Mouse (Mus musculus): ENCODE measurements around the gene Slc22a3. TPM values are rescaled to one million over a fixed set of nuclear protein-coding genes. Genes with fewer than 3 reads are reported as not detected.

The Slc22a3 gene
- polyA plus RNA-seq, 1 experiment: not detected

- TF ChIP-seq GATA1 (IDR thresholded peaks at IDR 0.05; ENCODE audit: low read length): no peak
- TF ChIP-seq TAL1 (IDR thresholded peaks at IDR 0.05; ENCODE audit: low read length): no peak
- Histone ChIP-seq H3K9me3 (ENCODE audit: control insufficient read depth, low read length) (no peaks in the 10 kb centered on the region), H3K4me3 (replicated peaks) (no peak overlapping the region), H3K4me1 (ENCODE audit: control insufficient read depth) (no peaks in the 10 kb centered on the region), H3K27me3 (ENCODE audit: control insufficient read depth) (no peaks in the 10 kb centered on the region), H3K36me3 (ENCODE audit: control insufficient read depth) (no peaks in the 10 kb centered on the region)
These were observed 53.8 kb downstream of the Slc22a3 start for GRCm38 (mm10) chr17:12453691-12454090.

- TF ChIP-seq GATA1 (IDR thresholded peaks at IDR 0.05; ENCODE audit: low read length) (no peak), TAL1 (IDR thresholded peaks at IDR 0.05; ENCODE audit: low read length) (no peak)
- Histone ChIP-seq H3K27me3 (ENCODE audit: control insufficient read depth) (no peaks in the 10 kb centered on the region), H3K36me3 (ENCODE audit: control insufficient read depth) (no peaks in the 10 kb centered on the region), H3K4me1 (ENCODE audit: control insufficient read depth) (no peaks in the 10 kb centered on the region), H3K4me3 (replicated peaks) (no peak overlapping the region), H3K9me3 (ENCODE audit: control insufficient read depth, low read length) (no peaks in the 10 kb centered on the region)
These were observed 54.5 kb downstream of the Slc22a3 start for GRCm38 (mm10) chr17:12452862-12453531.

- no peaks in the 10 kb centered on the region for H3K9me3 ChIP-seq (ENCODE audit: control insufficient read depth, low read length)
- no peaks in the 10 kb centered on the region for H3K4me1 ChIP-seq (ENCODE audit: control insufficient read depth)
- H3K27me3 ChIP-seq (ENCODE audit: control insufficient read depth): no peaks in the 10 kb centered on the region
- no peaks in the 10 kb centered on the region for H3K36me3 ChIP-seq (ENCODE audit: control insufficient read depth)
- TF ChIP-seq GATA1 (IDR thresholded peaks at IDR 0.05; ENCODE audit: low read length): no peak
- TF ChIP-seq TAL1 (IDR thresholded peaks at IDR 0.05; ENCODE audit: low read length): no peak
- no peak overlapping the region for H3K4me3 ChIP-seq (replicated peaks)
These were observed 56.3 kb downstream of the Slc22a3 start for GRCm38 (mm10) chr17:12451234-12451633.

- Histone ChIP-seq H3K27me3 (ENCODE audit: control insufficient read depth) (no peaks in the 10 kb centered on the region), H3K36me3 (ENCODE audit: control insufficient read depth) (no peaks in the 10 kb centered on the region), H3K4me1 (ENCODE audit: control insufficient read depth) (no peaks in the 10 kb centered on the region), H3K4me3 (replicated peaks) (no peak overlapping the region), H3K9me3 (ENCODE audit: control insufficient read depth, low read length) (peaks cover 3% of the 10 kb centered on the region)
- TF ChIP-seq TAL1 (IDR thresholded peaks at IDR 0.05; ENCODE audit: low read length): no peak
- TF ChIP-seq GATA1 (IDR thresholded peaks at IDR 0.05; ENCODE audit: low read length): no peak
These were observed 62.9 kb downstream of the Slc22a3 start for GRCm38 (mm10) chr17:12444561-12444960.

- Histone ChIP-seq H3K9me3 (ENCODE audit: control insufficient read depth, low read length) (peaks cover 3% of the 10 kb centered on the region), H3K4me3 (replicated peaks) (no peak overlapping the region), H3K27me3 (ENCODE audit: control insufficient read depth) (no peaks in the 10 kb centered on the region), H3K36me3 (ENCODE audit: control insufficient read depth) (no peaks in the 10 kb centered on the region), H3K4me1 (ENCODE audit: control insufficient read depth) (no peaks in the 10 kb centered on the region)
- TF ChIP-seq TAL1 (IDR thresholded peaks at IDR 0.05; ENCODE audit: low read length) (no peak), GATA1 (IDR thresholded peaks at IDR 0.05; ENCODE audit: low read length) (no peak)
These were observed 69.7 kb downstream of the Slc22a3 start for GRCm38 (mm10) chr17:12437771-12438170.

- Histone ChIP-seq H3K27me3 (ENCODE audit: control insufficient read depth) (no peaks in the 10 kb centered on the region), H3K36me3 (ENCODE audit: control insufficient read depth) (no peaks in the 10 kb centered on the region), H3K4me3 (replicated peaks) (no peak overlapping the region), H3K9me3 (ENCODE audit: control insufficient read depth, low read length) (no peaks in the 10 kb centered on the region), H3K4me1 (ENCODE audit: control insufficient read depth) (peaks cover 4% of the 10 kb centered on the region)
- TF ChIP-seq TAL1 (IDR thresholded peaks at IDR 0.05; ENCODE audit: low read length) (no peak), GATA1 (IDR thresholded peaks at IDR 0.05; ENCODE audit: low read length) (no peak)
These were observed 75.8 kb downstream of the Slc22a3 start for GRCm38 (mm10) chr17:12431707-12432106.

- peaks cover 4% of the 10 kb centered on the region for H3K4me1 ChIP-seq (ENCODE audit: control insufficient read depth)
- no peak overlapping the region for H3K4me3 ChIP-seq (replicated peaks)
- no peaks in the 10 kb centered on the region for H3K27me3 ChIP-seq (ENCODE audit: control insufficient read depth)
- TF ChIP-seq TAL1 (IDR thresholded peaks at IDR 0.05; ENCODE audit: low read length) (no peak), GATA1 (IDR thresholded peaks at IDR 0.05; ENCODE audit: low read length) (no peak)
- H3K36me3 ChIP-seq (ENCODE audit: control insufficient read depth): no peaks in the 10 kb centered on the region
- H3K9me3 ChIP-seq (ENCODE audit: control insufficient read depth, low read length): no peaks in the 10 kb centered on the region
These were observed 79.1 kb downstream of the Slc22a3 start for GRCm38 (mm10) chr17:12428369-12428768.

GRCm38 (mm10) chr17:12427156-12427555 lies 80.3 kb downstream of the Slc22a3 start:
- Histone ChIP-seq H3K4me3 (replicated peaks) (no peak overlapping the region), H3K27me3 (ENCODE audit: control insufficient read depth) (no peaks in the 10 kb centered on the region), H3K36me3 (ENCODE audit: control insufficient read depth) (no peaks in the 10 kb centered on the region), H3K9me3 (ENCODE audit: control insufficient read depth, low read length) (no peaks in the 10 kb centered on the region), H3K4me1 (ENCODE audit: control insufficient read depth) (peaks cover 4% of the 10 kb centered on the region)
- no peak for TF ChIP-seq GATA1 (IDR thresholded peaks at IDR 0.05; ENCODE audit: low read length)
- no peak for TF ChIP-seq TAL1 (IDR thresholded peaks at IDR 0.05; ENCODE audit: low read length)

GRCm38 (mm10) chr17:12422143-12422542 lies 85.4 kb downstream of the Slc22a3 start:
- Histone ChIP-seq H3K9me3 (ENCODE audit: control insufficient read depth, low read length) (peaks cover 2% of the 10 kb centered on the region; the same call in 1 of the 2 replicates), H3K27me3 (ENCODE audit: control insufficient read depth) (no peaks in the 10 kb centered on the region), H3K4me3 (replicated peaks) (no peak overlapping the region), H3K4me1 (ENCODE audit: control insufficient read depth) (peaks cover 4% of the 10 kb centered on the region), H3K36me3 (ENCODE audit: control insufficient read depth) (no peaks in the 10 kb centered on the region; the same call in 1 of the 2 replicates)
- no peak for TF ChIP-seq GATA1 (IDR thresholded peaks at IDR 0.05; ENCODE audit: low read length)
- TF ChIP-seq TAL1 (IDR thresholded peaks at IDR 0.05; ENCODE audit: low read length): no peak
